Mouse (Mus musculus): ENCODE data around the gene Rufy3.

Gene Rufy3

DNA sequence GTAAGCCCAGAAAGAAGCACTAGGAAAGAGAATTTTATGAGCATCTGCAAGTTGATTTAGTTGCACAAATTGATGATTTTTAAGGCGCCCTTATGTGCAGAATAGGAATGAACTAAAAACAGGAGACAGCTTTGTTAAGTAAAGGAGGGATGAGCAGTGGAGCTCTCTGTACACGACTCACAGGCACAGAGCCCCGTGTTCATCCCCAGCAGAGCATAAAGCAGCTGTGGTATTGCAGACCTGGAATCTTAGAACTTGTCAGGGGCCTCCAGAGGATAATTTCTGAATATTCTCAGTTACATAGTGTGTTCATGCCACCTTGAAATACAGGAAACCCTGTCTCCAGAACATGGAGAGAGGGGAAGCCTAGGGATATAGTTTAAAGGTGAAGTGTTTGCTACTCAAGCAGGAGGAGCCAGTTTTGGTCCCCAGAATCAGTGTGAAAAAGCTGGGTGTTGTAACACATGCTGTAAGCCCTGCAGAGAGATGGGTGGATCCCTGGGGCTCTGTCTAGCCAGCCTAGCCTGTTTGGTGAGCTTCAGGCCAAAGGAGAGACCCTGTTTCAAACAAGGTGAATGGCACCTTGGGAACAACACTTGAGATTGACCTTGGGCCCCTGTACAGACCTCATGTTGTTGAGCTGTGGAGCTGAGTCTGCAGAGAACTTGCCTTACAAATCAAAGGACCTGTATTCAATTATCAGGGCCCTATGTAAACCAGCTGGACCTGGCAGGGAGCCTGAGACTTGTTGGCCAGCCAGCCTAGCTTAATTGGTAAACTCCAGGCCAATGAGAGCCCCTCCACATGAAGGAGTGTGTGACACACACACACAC lies 10.9 kb downstream of the Rufy3 start:
- peak; percentile 28 for DNase-seq (ENCODE audit: low spot score)

DNA sequence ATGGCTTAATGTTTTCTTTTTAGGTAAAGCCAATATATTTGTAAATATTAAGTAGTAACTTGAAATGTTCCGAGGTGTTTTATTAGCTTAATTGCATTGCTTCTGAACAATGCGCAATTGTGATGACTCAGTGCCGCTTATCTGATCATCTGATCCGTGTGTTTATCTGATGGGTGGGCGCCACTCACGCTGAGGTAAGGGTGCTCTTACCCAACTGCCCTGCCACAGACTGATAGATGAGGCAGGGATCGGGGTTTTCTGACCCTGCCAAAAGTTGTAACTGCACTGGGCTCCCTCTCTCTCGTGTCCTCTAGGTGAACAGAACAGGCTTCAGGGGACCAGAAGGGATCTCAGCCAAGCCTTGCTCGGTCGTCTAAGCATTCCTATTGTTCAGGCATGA lies 15.8 kb downstream of the Rufy3 start:
- no peak for DNase-seq (ENCODE audit: low spot score)

- DNase-seq (ENCODE audit: low spot score): no peak
Observed at GRCm38 (mm10) chr5:88581343-88581742, 16.5 kb downstream of the Rufy3 start.

- DNase-seq (ENCODE audit: low spot score): no peak
Observed at GRCm38 (mm10) chr5:88583271-88584031, 18.6 kb downstream of the Rufy3 start.

DNA sequence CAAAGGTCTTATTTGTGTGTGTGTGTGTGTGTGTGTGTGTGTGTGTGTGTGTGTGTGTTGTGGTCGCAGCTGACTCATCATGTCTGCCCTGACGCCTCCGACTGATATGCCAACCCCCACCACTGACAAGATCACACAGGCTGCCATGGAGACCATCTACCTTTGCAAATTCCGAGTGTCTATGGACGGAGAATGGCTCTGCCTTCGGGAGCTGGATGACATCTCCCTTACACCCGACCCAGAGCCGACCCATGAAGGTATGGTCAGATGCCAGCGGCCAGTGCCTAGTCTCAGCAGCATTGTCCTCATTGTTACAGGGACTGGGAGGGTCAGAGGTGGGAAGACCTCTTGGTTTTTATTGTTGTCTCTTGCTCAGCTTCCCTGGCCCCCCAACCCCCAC lies 19.2 kb downstream of the Rufy3 start:
- no peak for DNase-seq (ENCODE audit: low spot score)

DNA sequence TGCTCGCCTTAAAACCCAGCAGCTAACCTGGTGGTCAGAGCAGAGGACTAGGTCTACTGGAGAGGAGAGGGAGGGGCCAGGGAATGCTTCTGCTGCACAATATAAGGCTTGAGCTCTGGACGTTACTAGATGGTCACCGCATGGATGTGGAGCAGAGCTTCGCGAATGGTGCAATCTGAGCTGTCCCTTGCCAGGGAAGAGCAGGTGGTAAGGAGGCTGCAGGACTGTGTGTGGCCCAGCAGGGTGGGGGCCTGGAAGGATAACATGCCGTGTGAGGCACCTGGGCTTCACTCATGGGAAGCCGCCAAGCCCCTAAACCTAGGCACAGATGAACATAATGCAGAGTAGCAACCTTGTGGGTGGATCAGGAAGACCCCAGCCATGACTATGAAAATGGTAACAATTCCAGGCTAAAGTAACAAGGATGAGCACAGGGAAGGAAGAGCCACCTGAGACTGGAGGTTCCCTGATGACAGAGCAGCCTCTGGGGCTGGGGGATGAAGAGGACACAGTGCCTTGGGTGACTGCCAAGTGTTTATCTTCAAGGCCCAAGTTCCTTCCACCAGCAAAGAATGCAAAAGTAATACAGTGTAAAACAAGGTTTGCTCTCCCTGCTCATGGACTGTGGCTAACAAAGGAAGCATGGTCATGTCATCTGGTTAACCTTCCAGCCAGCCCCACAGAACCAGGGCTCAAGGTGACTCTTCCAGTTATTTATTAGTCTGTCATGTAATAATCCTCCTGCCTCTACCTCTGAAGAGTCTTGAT lies 21.8 kb downstream of the Rufy3 start:
- DNase-seq (ENCODE audit: low spot score): no peak

DNA sequence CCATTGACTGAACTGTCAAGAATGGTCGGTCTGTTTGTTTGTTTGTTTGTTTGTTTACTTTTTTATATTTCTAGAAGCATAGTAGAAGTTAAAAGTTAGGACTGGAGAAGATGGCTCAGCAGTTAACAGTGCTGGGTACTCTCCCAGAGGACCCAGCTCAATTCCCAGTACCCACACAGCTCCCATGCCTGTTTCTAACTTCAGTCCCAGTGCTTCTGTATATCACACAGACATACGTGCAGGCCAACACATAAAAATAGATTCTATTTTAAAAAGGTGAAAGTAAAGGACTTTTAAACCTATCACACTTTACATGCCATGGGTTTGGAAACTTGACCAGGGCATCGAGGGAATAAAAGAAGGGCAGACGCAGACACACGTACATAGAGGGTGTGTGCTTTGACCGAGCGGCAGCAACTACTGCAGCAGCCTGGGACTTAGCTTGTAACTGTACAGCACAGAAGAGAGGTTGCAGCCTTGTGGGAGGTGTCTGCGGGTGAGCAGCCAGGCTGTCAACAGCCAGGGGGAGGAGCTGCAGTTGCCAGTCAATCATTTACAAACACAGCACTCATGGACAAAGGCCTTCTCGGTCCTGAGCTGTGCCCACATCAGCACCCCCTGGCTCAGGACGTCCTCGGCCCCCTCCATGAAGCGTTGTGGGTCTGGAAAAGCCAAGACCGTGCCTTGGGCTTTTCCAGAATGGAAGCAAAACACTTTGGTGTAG lies 22.5 kb downstream of the Rufy3 start:
- no peak for DNase-seq (ENCODE audit: low spot score)

DNA sequence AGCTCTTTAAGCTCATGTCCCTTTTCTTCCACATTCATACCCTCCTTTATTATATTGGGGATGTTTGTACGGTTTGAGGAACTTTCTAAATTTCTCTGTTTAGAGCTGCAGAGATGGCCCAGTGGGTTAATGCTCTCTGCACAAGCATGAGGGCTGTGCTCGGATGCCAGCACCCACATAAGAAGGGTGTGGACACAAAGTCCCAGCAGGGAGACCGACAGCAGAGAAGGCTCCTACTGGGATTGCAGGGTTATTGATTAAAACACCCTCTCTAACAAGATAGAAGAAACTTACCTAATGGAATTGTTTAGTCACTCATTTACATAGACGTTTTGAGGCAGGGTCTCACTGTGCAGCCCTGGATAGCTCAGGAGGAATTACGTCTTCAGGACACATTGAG lies 23.6 kb downstream of the Rufy3 start:
- no peak for DNase-seq (ENCODE audit: low spot score)

GRCm38 (mm10) chr5:88593421-88594172 lies 28.8 kb downstream of the Rufy3 start:
- no peak for DNase-seq (ENCODE audit: low spot score)

DNA sequence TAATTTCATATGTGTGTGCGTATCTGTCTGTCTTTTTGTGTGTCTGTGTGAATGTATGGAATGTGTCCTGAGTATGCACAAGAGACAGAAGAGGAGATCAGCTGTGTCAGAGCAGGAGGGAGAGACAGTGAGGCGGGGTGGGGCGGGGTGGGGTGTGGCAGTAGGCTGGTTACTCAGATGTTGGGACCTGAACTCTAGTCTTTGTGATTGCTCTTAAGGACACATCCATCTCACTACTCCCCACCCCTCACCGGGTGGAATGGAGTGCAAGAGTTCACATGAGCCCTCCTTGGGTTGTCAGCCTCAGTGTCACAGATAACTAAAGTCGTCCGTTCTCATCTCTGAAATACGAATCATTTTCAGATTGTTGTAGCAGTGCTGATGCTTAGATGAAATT lies 29.3 kb downstream of the Rufy3 start:
- no peak for DNase-seq (ENCODE audit: low spot score)

- DNase-seq (ENCODE audit: low spot score): no peak
Observed at GRCm38 (mm10) chr5:88595537-88596455, 31.0 kb downstream of the Rufy3 start.

DNA sequence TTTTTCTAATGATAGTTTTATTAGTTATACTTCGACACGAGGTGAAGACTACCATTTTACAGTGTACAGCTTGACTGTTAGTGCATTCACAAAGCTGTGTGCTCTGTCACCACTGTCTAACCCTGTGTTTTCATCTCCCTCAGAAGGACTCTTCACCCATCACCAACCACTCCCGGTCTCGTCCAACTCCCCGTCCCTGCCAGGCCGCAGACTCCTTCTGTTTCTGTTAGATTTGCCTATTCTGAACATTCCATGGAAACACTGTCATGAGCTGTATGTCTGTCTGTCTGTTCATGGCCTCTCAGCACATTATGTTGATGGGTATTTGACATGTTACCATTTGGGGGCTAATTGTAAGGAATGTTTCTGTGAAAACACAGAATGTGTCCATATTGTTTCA lies 34.1 kb downstream of the Rufy3 start:
- DNase-seq (ENCODE audit: low spot score): no peak

DNA sequence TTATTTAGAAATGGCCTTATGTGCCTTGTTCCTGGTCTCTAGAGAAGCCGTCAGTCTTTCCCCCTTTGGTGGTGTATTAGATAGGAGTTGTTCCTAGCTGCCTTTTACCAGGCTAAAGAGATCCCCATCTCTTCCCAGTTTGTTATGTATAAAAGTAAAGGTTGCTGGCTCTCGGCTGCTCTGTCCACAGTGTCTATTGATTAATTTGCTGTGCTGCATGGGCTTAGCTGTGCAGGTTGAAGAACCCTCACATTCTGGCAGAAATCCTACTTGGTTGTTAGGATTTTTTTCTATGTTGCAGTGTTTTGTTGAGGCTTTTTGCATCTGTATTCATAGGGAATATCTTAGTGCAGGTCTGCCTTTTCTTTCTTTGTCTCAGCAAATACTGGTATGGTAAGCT lies 37.2 kb downstream of the Rufy3 start:
- DNase-seq (ENCODE audit: low spot score): no peak

- DNase-seq (ENCODE audit: low spot score): no peak
Observed at GRCm38 (mm10) chr5:88602713-88603112, 37.9 kb downstream of the Rufy3 start.

- DNase-seq (ENCODE audit: low spot score): no peak
Observed at GRCm38 (mm10) chr5:88604046-88604445, 39.2 kb downstream of the Rufy3 start.

DNA sequence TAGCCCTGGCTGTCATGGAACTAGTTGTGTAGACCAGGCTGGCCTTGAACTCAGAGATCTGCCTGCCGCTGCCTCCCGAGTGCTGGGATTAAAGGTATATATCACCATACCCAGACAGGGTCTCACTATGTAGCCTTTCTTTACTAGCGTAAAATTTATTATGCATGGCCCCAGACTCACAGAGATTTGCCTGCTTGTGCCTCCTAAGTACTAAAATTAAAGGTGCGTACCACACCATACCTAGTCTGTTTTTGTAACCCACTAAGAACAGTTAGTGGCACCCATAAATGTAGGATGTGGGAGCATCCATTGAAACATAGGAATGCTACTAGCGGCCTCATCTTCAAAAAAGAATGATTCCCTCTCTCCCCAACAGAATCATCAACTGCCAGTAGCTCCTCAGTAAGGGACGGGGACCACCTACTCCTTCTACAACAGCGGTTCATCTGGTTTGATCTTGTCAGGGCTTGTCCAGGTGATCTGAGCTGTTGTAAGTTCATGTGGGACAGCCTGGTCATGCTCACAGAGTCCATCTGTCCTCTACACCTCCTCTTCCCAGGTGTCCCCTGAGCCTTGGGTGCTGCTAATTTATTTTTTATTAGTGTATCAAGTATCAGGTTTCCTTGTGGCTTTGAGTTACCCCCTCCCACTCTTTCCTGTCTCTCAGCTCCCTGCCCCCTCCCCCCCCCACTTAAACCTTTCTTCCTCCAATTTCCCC lies 40.0 kb downstream of the Rufy3 start:
- DNase-seq (ENCODE audit: low spot score): no peak

DNA sequence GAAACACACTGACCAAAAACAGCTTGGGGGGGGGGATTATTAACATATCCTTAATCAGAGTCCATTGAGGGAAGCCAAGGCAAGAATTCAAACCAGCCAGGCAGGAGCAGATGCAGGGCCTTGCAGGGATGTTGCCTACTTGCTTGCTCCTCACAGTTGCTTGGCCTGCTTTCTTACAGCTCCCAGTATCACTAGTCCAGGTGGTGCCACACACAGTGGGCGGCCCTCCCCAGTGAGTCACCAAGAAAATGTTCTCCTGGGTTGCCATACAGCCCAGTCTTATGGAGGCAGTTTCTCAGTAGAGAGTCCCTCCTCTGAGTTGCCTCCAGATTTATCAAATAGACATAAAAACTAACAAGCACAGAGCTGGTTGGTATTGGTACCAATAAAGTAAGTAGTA lies 49.3 kb downstream of the Rufy3 start:
- DNase-seq (ENCODE audit: low spot score): no peak

DNA sequence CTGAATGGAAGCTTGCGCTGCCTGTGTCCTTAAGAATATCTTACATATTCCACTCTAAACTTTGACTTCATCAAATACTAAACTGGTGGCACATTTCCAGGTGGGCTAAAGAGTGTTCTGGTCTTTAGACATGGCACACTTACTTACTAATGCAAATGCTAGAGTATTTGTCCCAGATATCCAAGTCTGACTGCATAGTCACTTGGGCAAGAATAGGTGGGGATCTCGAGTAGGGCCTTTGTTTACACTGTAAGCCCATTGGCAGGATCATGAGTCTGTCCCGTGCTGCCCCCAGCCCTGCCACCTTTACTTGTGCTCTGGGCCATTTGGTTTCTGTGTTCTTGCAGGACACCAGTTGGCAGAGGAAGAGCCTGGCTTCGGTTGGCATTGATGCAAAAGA lies 52.1 kb downstream of the Rufy3 start:
- DNase-seq (ENCODE audit: low spot score): no peak

- no peak for DNase-seq (ENCODE audit: low spot score)
Observed at GRCm38 (mm10) chr5:88627545-88627944, 62.7 kb downstream of the Rufy3 start.

DNA sequence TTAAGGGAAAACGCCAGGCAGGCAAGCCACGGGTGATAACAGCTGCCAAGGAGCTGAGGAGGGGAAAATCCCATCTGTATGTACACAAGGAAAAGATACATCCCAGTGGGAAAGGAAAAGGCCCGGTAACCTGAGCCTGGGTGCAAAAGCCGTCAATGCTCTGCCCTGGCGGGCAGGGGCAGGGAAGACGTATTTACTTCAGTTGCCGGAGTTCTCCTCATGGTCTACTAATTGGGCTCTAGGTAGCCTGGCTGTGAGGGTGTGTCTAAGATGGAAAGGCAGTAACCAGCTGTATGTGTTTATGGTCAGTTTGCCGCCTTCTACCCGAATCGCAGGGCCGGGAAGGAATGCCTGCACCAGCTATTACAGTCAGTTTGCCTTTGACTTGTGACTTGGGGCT lies 64.3 kb downstream of the Rufy3 start:
- DNase-seq (ENCODE audit: low spot score): no peak

All from urinary bladder, postnatal 25 days (tissue).